Mouse (Mus musculus): ENCODE measurements around the gene Dpp6.

The Dpp6 gene

GRCm38 (mm10) chr5:27291378-27291777, 474.4 kb downstream of the Dpp6 start:
- no peak for DNase-seq (ENCODE audit: low spot score)

DNA sequence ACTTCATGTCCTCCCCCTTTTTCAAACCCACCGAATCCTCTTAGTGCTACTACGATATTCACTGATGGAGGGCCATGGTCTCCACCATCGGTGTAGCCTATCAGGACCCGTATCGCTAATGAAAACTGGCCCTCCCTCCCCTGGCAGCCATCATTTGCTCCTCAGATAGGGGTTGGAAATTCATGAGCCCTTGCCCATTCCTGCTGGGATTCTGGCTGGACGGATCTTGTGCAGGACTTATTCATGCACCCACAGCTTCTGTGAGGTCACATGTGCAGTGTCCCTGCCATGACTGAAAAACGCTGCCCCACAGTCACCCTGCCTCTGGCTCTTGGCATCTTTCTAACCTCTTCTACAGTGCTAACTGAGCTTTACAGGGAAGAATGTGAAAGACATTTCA, 475.2 kb downstream of the Dpp6 start:
- DNase-seq (ENCODE audit: low spot score): no peak

- no peak for DNase-seq (ENCODE audit: low spot score)
These were observed 487.1 kb downstream of the Dpp6 start for GRCm38 (mm10) chr5:27304115-27304514.

DNA sequence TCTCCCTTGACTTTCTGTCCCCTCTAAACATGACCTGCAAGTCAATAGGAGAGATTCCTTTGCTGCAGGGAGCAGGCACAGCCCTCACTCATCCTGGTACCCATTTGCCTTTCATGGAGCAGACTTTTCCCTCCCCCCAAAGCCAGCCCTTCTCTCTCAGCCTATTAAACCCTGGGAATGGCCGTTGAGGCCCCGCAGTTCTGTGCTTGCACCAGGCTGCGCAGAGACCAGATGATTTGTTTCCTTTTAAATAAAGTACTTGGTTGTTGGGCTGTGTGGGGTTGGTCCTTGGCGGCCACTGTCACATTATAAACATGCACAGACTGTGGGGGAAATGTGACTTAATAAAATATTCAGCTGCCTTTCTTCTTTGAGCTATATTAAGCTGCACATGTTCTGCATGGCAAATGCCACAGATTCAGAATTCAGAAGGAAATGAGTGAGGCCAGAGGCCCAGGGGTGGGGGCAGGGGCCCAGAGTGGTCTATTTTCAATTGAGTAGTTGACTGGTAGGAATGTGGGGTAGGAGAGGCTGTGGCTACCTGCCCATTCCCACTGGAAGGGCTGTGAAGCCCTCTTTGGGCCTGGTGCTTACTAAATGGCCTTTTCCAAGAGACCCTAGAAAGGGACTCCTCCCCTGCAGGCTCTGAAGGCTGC, 489.6 kb downstream of the Dpp6 start:
- no peak for DNase-seq (ENCODE audit: low spot score)

- no peak for DNase-seq (ENCODE audit: low spot score)
These were observed 493.2 kb downstream of the Dpp6 start for GRCm38 (mm10) chr5:27310217-27310616.

DNA sequence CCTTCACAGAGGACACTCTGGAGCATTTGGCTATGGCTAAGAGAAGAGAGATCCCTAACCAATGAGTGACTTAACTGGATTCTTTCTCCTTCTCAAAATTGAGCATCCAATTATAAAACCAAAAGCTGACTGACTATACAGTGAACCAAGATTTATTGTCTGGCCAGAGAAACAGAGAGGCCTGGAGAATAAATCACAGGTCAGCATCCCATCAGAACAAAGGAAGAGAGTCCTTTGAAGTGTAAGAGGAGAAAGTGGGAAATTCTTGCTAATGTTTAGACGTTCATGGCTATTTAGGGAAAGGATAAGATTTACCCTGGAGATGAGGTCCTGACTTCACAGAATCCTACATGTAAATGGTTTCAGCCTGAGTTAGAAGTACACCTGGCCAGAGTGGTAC, 499.7 kb downstream of the Dpp6 start:
- DNase-seq (ENCODE audit: low spot score): no peak

DNA sequence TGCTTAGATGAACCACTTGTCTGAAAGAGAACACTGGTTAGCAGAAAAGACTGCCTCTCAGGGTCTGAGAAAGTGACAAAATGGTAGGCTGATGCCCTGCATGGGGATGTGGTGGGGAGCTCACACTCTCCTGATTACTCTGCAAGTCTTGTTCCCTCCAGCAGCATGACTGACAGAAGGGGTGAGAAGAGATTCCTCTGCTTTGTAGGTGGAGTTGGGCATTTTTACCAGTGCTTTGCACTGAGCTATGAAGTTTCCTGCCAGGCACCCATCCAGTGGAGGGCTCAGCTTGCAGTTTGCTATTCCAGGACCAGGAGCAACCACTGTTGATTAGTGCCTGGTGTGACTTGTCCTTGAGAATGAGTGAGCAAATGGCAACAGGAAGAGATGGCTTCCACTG, 500.3 kb downstream of the Dpp6 start:
- no peak for DNase-seq (ENCODE audit: low spot score)

- DNase-seq (ENCODE audit: low spot score): no peak
These were observed 500.8 kb downstream of the Dpp6 start for GRCm38 (mm10) chr5:27317832-27318231.

GRCm38 (mm10) chr5:27319731-27320130, 502.7 kb downstream of the Dpp6 start:
- DNase-seq (ENCODE audit: low spot score): no peak

GRCm38 (mm10) chr5:27322895-27323792, 506.1 kb downstream of the Dpp6 start:
- no peak for DNase-seq (ENCODE audit: low spot score)

DNA sequence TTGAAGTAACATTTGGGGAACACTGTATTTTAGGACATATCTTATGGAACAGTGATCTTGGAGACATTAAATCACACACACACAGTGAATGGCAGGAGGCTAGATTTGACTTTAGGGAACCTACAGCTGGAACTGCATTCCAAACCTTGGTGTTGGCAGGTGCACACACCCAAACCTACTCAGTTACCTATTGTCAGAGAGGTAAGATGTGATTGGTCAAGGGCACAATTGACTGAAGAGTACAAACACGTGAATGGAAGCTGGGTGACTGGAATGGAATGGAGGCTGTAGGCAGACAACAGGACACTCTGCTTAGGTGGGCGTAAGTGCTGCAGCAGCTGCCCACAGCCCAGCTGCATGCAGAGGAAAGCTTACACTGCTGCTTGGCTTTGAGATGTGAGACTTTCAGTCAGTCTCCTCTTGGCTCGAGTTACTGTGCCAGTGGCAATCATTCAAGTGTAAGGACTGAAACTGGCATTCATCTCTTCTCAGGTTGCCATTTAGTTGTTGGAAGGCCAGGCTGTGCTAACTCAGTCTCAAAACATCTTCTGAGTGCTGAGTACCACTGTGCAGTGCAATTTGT, 507.4 kb downstream of the Dpp6 start:
- no peak for DNase-seq (ENCODE audit: low spot score)

DNA sequence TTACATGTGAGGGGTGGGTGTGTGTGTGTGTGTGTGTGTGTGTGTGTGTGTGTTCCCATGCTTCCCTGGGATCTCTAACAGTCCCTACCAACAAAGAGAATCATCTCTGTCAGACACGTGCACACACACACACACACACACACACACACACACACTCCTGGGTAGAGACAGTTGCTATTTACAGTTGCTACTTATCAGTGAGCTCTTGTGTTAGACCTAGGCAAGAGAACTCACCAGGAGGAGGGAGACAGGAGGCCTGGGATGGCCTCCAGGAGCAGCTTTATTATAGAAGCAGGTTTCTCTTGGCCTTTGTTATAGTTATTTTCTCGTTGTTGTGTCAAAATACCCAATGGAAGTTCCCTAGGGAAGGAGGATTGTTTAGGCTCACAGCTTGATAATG, 519.7 kb downstream of the Dpp6 start:
- no peak for DNase-seq (ENCODE audit: low spot score)

DNA sequence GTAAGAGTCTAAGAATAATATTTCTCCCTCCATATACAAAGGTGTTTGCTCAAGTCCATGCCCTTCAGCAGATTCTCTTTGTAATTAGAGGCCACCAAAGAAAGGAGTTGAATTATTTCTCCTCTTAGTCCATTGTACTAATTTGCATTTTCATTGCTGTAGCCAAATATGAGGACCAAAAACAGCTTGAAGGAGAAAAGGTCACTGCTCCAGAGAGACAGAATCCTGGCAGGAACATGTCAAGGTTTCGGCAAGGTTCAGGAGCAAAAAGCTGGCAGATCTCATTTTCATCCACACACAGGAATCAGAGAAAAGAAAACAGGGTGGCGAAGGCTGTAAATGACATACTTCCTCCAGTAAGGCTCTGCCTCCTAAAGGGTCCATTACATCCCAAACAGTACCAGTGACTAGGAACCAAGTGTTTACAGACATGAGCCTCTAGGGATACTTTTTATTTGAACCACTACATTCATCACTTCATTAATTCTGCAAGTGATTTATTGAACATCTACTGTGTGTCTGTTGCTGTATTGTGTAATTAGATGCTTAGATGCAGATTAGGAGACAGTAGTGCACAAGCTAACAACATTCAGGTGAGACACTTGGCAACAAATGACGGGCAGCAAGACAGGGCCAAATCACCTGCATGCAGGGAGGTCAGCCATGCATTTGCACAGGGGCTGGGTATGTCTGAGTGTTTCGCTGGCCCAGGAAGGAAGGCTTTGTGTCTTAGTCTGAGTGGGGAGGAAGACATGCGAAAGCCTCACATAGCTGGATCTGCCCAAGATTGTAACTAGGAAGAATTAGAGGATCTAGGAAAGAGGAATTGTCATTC, 522.4 kb downstream of the Dpp6 start:
- no peak for DNase-seq (ENCODE audit: low spot score)

GRCm38 (mm10) chr5:27342276-27342675, 525.3 kb downstream of the Dpp6 start:
- DNase-seq (ENCODE audit: low spot score): no peak

GRCm38 (mm10) chr5:27343626-27344025, 526.6 kb downstream of the Dpp6 start:
- DNase-seq (ENCODE audit: low spot score): no peak

DNA sequence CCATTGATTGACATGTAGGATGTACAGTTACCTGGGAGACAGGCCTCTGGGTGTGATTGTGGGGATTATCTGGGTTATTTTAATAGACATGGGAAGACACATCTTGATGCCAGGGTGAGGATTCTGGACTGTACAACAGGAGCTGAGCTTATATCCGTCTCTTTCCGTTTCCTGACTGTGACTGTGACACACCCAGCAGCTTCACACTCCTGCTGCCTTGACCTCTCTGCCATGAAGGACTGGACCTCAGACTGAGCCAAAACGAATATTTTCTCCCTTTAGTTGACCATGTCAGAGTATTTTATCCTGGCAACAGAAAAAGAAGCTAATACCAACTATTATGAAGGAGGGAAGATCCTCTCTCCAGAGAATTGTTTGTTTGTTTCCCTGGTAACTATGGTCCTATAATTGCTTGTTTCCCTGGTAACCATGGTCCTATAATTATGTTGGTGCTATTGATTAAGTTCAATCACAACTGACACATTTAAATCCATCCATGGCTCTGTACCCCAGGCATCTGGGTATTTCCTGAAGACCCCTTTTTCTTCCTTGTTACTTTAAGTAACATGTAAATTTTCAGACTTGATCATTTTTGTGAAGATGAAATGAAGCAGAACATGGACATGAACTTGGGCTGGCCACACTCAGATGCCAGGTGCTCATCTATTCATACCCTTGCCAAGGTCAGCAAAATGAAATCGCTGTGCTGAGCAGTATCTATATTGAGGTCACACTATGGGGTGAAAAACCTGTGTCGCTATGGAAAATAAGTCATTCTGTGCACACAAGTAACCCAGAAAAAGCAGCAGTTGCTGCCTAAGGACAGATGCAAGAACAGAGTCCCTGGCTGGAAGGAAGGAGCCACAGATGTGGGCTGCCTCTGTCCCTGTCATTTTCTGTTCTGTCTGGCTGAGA, 531.4 kb downstream of the Dpp6 start:
- DNase-seq (ENCODE audit: low spot score): no peak

- no peak for DNase-seq (ENCODE audit: low spot score)
These were observed 540.6 kb downstream of the Dpp6 start for GRCm38 (mm10) chr5:27357630-27358029.

GRCm38 (mm10) chr5:27365946-27366345, 548.9 kb downstream of the Dpp6 start:
- DNase-seq (ENCODE audit: low spot score): no peak

GRCm38 (mm10) chr5:27370814-27371213, 553.8 kb downstream of the Dpp6 start:
- no peak for DNase-seq (ENCODE audit: low spot score)

GRCm38 (mm10) chr5:27373931-27374330, 556.9 kb downstream of the Dpp6 start:
- no peak for DNase-seq (ENCODE audit: low spot score)

DNA sequence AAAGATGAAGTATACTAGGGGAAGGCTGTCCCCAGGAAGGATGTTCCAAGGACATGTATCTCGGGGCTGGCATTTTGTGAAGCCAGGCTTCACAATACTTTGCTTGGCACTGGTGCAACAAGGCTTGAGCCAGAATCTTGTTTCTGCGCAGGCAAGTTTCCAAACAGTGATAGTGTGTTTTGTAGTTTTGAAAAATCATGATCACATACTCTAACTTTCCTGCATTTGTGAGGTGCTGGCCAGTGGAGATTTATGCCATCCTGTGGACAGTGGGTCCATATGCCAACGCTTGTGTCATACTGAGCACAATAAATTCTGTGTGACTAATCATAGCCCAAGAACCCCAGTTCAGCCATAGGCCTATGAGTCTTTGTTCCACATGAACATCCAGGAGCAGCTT, 558.8 kb downstream of the Dpp6 start:
- DNase-seq (ENCODE audit: low spot score): no peak

All from ovary, adult 18-20 months (tissue).